Mouse (Mus musculus): ENCODE results near the gene Ndufs3.

DNA sequence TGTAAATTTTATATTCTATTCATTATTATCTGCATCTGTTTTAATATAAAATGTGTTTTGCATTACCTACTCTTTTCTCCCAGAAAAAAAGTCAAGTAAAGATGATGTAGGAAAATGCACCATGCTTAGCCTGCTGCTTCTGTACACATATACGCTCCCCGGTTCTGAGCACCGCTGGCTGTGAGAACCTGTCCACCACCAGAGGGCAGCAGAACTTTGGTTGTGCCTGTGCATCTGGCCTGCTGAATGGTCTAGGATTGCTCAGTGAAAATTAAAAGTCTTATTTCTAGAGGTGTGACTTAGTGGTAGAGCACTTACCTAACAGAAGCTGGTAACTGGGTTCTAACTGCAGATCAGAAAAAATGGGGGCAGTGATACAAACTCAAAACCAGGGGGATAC is 38.1 kb downstream of the Ndufs3 start:
- TF ChIP-seq MAFK (IDR thresholded peaks at IDR 0.05; ENCODE audit: insufficient read depth, low read depth, low read length) (no peak), ZNF384 (IDR thresholded peaks at IDR 0.05; ENCODE audit: low read depth, low read length) (no peak)

Data from ES-E14 (cell line).